Mouse (Mus musculus): ENCODE measurements at regions not wholly inside any gene's neighbourhood (a gene's known extent, or its start where the extent isn't known, plus 50 kb on each side); places are given as distances from the start of the nearest gene placed in this dataset.
A peak's percentile ranks its signal among the peaks of the same experiment; 100 is the strongest.

DNA sequence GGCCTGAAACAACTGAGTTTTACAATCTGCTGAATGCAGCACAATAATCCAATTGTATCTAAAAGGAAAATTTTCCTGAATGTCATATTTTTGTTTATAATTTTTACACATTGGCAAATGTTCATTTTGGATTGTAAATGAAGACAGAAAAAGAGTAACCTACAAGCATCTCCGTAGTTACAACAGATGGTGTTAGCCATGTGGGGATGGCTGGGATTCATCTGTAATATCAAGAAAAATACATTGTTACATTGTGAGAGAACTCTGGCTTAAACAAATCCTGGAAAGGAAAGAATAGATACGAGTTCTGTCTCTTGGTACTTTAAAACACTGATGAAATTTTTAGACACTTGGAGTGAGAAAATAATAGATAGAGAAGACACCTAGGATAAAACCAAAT is 1106.0 kb downstream of the Grm8 start:
- ATAC-seq (ENCODE audit: low FRiP score, low TSS enrichment), result no peak
- DNase-seq, result no peak
- Histone ChIP-seq H3K4me2 (ENCODE audit: low read length) (no peak overlapping the region), H3K9me3 (ENCODE audit: control insufficient read depth, low read length) (no peaks in the 10 kb centered on the region), H3K9ac (replicated peaks; ENCODE audit: low read length) (no peak overlapping the region), H3K4me1 (ENCODE audit: control insufficient read depth, insufficient read depth, low read length) (no peaks in the 10 kb centered on the region), H3K27me3 (ENCODE audit: control insufficient read depth, insufficient read depth, low read length) (no peaks in the 10 kb centered on the region), H3K4me3 (replicated peaks; ENCODE audit: low read depth, low read length) (no peak overlapping the region), H3K36me3 (ENCODE audit: control insufficient read depth, insufficient read depth, low read length) (no peaks in the 10 kb centered on the region), H3K27ac (replicated peaks; ENCODE audit: low read depth, low read length) (no peak overlapping the region)
- 81% methylated on average over 2 of the region's 2 CpGs for WGBS

DNA sequence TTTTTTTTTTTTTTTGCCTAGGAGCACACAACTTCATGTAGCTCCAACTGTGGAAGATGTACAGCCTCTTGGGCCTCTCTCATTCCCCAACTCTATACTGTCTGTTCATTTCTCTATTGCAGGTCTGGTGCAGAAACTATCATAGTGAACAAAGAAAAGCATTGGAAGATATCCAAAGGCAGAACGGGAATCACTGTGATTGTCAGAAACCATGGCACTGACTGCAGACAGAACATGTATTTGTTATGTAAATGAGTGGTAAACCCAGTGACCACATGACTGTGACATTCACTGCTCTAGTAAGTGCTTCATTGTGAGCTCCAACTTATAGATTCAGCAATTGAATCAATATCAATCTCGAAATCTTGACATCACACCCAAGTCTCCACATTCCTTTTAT is 1106.6 kb downstream of the Grm8 start:
- H3K4me3 ChIP-seq (replicated peaks; ENCODE audit: low read depth, low read length), result no peak overlapping the region
- H3K4me1 ChIP-seq (ENCODE audit: control insufficient read depth, insufficient read depth, low read length), result no peaks in the 10 kb centered on the region
- H3K4me2 ChIP-seq (ENCODE audit: low read length), result no peak overlapping the region
- WGBS, result 31% methylated on average over 2 of the region's 2 CpGs
- DNase-seq, result peak; percentile 21
- H3K27ac ChIP-seq (replicated peaks; ENCODE audit: low read depth, low read length), result no peak overlapping the region
- H3K9ac ChIP-seq (replicated peaks; ENCODE audit: low read length), result no peak overlapping the region
- H3K36me3 ChIP-seq (ENCODE audit: control insufficient read depth, insufficient read depth, low read length), result no peaks in the 10 kb centered on the region
- H3K9me3 ChIP-seq (ENCODE audit: control insufficient read depth, low read length), result no peaks in the 10 kb centered on the region
- H3K27me3 ChIP-seq (ENCODE audit: control insufficient read depth, insufficient read depth, low read length), result no peaks in the 10 kb centered on the region
- peak; percentile 60; the same call in 1 of the 2 replicates for ATAC-seq (ENCODE audit: low FRiP score, low TSS enrichment)

DNA sequence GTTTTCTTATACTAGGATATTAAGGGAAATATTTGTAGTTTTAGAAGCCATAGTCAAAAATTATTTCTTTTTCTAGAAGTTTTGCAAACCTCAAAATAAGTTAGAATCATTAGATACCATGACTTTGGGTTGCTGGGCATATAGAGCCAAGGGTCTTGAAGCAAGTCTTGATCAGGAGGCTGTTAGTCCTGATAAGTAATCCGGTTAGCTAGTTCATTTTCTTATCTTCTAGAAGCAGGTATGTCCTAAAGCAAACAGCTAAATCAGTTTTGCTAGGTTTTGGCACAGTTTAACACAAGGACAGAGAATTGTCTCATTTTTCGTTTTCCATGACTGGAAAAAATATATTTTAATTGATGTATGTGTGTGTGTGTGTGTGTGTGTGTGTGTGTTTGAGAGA is 1113.3 kb downstream of the Grm8 start:
- Histone ChIP-seq H3K4me3 (replicated peaks; ENCODE audit: low read depth, low read length) (no peak overlapping the region), H3K27ac (replicated peaks; ENCODE audit: low read depth, low read length) (no peak overlapping the region), H3K9ac (replicated peaks; ENCODE audit: low read length) (no peak overlapping the region), H3K4me1 (ENCODE audit: control insufficient read depth, insufficient read depth, low read length) (no peaks in the 10 kb centered on the region), H3K4me2 (ENCODE audit: low read length) (no peak overlapping the region), H3K36me3 (ENCODE audit: control insufficient read depth, insufficient read depth, low read length) (no peaks in the 10 kb centered on the region), H3K9me3 (ENCODE audit: control insufficient read depth, low read length) (no peaks in the 10 kb centered on the region), H3K27me3 (ENCODE audit: control insufficient read depth, insufficient read depth, low read length) (no peaks in the 10 kb centered on the region)
- WGBS, result 67% methylated on average over 2 of the region's 2 CpGs
- ATAC-seq (ENCODE audit: low FRiP score, low TSS enrichment), result no peak
- DNase-seq, result no peak

DNA sequence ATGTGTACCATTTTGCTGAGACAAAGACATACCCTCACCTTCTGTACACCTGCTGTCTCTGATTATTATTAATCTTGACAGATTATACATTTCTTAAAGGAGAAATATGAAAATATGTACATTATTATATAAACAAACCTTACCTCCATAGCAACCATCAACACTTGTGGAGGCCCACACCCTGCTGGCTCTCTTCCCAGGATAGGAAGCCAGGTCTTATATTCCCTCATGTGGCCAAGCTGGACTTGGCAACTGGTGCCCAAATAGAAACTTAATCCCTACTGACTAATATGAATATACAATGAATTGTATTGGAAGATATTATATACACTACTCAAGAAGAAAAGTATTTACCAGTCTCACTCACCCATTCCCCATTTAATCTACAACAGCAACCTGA is 1120.5 kb downstream of the Grm8 start:
- ATAC-seq (ENCODE audit: low FRiP score, low TSS enrichment) (no peak), DNase-seq (no peak)
- Histone ChIP-seq H3K4me2 (ENCODE audit: low read length) (no peak overlapping the region), H3K9me3 (ENCODE audit: control insufficient read depth, low read length) (no peaks in the 10 kb centered on the region), H3K27ac (replicated peaks; ENCODE audit: low read depth, low read length) (no peak overlapping the region), H3K36me3 (ENCODE audit: control insufficient read depth, insufficient read depth, low read length) (no peaks in the 10 kb centered on the region), H3K4me3 (replicated peaks; ENCODE audit: low read depth, low read length) (no peak overlapping the region), H3K9ac (replicated peaks; ENCODE audit: low read length) (no peak overlapping the region), H3K4me1 (ENCODE audit: control insufficient read depth, insufficient read depth, low read length) (no peaks in the 10 kb centered on the region), H3K27me3 (ENCODE audit: control insufficient read depth, insufficient read depth, low read length) (no peaks in the 10 kb centered on the region)

DNA sequence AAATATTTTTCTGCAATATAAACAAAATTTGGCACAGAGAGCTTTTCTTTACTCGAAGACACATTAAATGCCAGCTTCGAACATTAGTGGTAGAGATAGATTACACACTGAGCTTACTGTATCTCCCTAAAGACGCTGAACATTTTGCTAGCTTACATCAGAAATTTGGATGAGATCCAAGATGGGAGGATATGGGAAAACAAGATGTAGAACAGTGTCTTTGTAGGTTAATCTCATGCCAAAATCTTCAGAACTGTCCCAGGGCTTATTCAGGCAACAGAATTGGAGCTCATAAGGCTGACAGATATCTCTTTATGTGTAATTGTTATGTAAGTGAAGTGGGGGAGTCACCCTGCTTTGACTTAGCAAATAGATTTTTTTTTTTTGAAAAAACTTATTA is 1158.4 kb downstream of the Grm8 start:
- 67% methylated on average over 3 of the region's 3 CpGs for WGBS
- Histone ChIP-seq H3K4me1 (ENCODE audit: control insufficient read depth, insufficient read depth, low read length) (no peaks in the 10 kb centered on the region), H3K9me3 (ENCODE audit: control insufficient read depth, low read length) (peaks cover 4% of the 10 kb centered on the region; the same call in 1 of the 2 replicates), H3K27ac (replicated peaks; ENCODE audit: low read depth, low read length) (no peak overlapping the region), H3K4me3 (replicated peaks; ENCODE audit: low read depth, low read length) (no peak overlapping the region), H3K36me3 (ENCODE audit: control insufficient read depth, insufficient read depth, low read length) (no peaks in the 10 kb centered on the region), H3K4me2 (ENCODE audit: low read length) (no peak overlapping the region), H3K27me3 (ENCODE audit: control insufficient read depth, insufficient read depth, low read length) (no peaks in the 10 kb centered on the region), H3K9ac (replicated peaks; ENCODE audit: low read length) (no peak overlapping the region)
- ATAC-seq (ENCODE audit: low FRiP score, low TSS enrichment), result no peak
- peak; percentile 52 for DNase-seq

DNA sequence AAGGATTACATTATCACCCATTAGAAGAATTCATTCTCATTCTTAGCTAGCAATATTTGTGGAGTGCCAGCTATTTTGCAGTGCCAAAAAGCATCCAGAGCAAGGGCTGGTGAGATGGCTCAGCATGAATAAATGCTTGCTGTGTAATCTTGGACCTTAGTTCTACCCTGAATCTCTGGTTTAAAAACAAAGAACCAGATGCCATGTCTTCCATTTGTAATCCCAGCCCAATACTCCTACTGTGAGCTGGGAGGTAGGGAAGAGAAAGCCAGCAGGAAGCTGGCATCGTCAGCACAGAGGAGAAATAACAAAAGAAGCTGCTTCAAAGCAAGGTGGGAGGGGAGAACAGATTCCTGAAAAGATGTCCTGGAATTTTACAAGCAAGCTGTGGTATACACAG is 1140.1 kb upstream of the Pot1a start:
- Histone ChIP-seq H3K4me3 (replicated peaks; ENCODE audit: low read depth, low read length) (no peak overlapping the region), H3K36me3 (ENCODE audit: control insufficient read depth, insufficient read depth, low read length) (no peaks in the 10 kb centered on the region), H3K9ac (replicated peaks; ENCODE audit: low read length) (no peak overlapping the region), H3K27me3 (ENCODE audit: control insufficient read depth, insufficient read depth, low read length) (no peaks in the 10 kb centered on the region), H3K4me2 (ENCODE audit: low read length) (no peak overlapping the region), H3K4me1 (ENCODE audit: control insufficient read depth, insufficient read depth, low read length) (no peaks in the 10 kb centered on the region), H3K27ac (replicated peaks; ENCODE audit: low read depth, low read length) (no peak overlapping the region), H3K9me3 (ENCODE audit: control insufficient read depth, low read length) (no peaks in the 10 kb centered on the region)
- DNase-seq (peak; percentile 8), ATAC-seq (ENCODE audit: low FRiP score, low TSS enrichment) (no peak)
- 3% methylated on average over 1 of the region's 1 CpGs for WGBS
